Mouse (Mus musculus) midbrain, embryonic 15.5 days (tissue): ENCODE data around the gene Timm8a2. TPM values are rescaled to one million over a fixed set of nuclear protein-coding genes. Genes with fewer than 3 reads are reported as not detected.

Source experiments
- ATAC-seq: fragments of 200-750 bp; cut with Nextera tagmentation; replicated peaks from 2 replicates; pipeline ENCODE4 v1.8.0; 2017; ENCODE audit warnings: moderate TSS enrichment
- H3K27ac ChIP-seq: fragments of 300-500 bp; sonication (generic); 2 replicates; pipeline ENCODE4 v1.5.1; 2015; ENCODE audit warnings: mild to moderate bottlenecking, inconsistent platforms
- H3K27me3 ChIP-seq: fragments of 300-500 bp; sonication (generic); replicated peaks from 2 replicates; pipeline ENCODE4 v1.6.1; 2015; ENCODE audit warnings: inconsistent platforms
- H3K36me3 ChIP-seq: fragments of 300-500 bp; sonication (generic); replicated peaks from 2 replicates; pipeline ENCODE4 v1.6.1; 2015; ENCODE audit warnings: inconsistent platforms
- H3K4me1 ChIP-seq: fragments of 300-500 bp; sonication (generic); 2 replicates; pipeline ENCODE4 v1.6.1; 2015; ENCODE audit warnings: inconsistent platforms
- H3K4me2 ChIP-seq: fragments of 300-500 bp; sonication (generic); 2 replicates; pipeline ENCODE4 v1.6.1; 2015; ENCODE audit warnings: inconsistent platforms, mild to moderate bottlenecking, moderate library complexity
- H3K4me3 ChIP-seq: fragments of 300-500 bp; sonication (generic); 2 replicates; pipeline ENCODE4 v1.5.1; 2015; ENCODE audit warnings: mild to moderate bottlenecking, inconsistent platforms
- H3K9ac ChIP-seq: fragments of 300-500 bp; sonication (generic); 2 replicates; pipeline ENCODE4 v1.6.1; 2015; ENCODE audit warnings: mild to moderate bottlenecking, inconsistent platforms
- H3K9me3 ChIP-seq: fragments of 300-500 bp; sonication (generic); 2 replicates; pipeline ENCODE4 v1.6.1; 2016; ENCODE audit warnings: inconsistent platforms
- WGBS: fragments of 180-500 bp; shearing (Covaris S2); methylation state at CpG from one replicate; pipeline ENCODE4 v1.1.7; 2015; ENCODE audit warnings: mixed read lengths; 5-methylcytosine and 5-hydroxymethylcytosine counted together
- polyA plus RNA-seq: library from polyadenylated mRNA; unstranded; fragments of >200 nt; fragmentation: Nextera tagmentation; extraction: Ambion mirVana; gene quantifications from 2 replicates; pipeline ENCODE4 v1.2.1, GENCODE M21; 2015

Gene Timm8a2
- polyA plus RNA-seq, 1 experiment from 2014 or later, result not detected

- WGBS, result 82% methylated on average over 13 of the region's 13 CpGs
- Histone ChIP-seq H3K27me3 (no peaks in the 10 kb centered on the region), H3K4me3 (no peak overlapping the region)
Measured at GRCm38 (mm10) chr14:122012814-122013213, 21.7 kb upstream of the Timm8a2 start.

GRCm38 (mm10) chr14:122013417-122013951 lies 21.0 kb upstream of the Timm8a2 start:
- Histone ChIP-seq H3K4me3 (no peak overlapping the region), H3K36me3 (no peaks in the 10 kb centered on the region; the same call in 1 of the 2 replicates), H3K27ac (no peak overlapping the region), H3K9ac (no peak overlapping the region), H3K27me3 (no peaks in the 10 kb centered on the region), H3K4me2 (no peak overlapping the region), H3K4me1 (no peaks in the 10 kb centered on the region), H3K9me3 (no peaks in the 10 kb centered on the region)
- no peak for ATAC-seq
- WGBS, result 87% methylated on average over 14 of the region's 14 CpGs

More at GRCm38 (mm10) chr14:122012814-122013213, 21.7 kb upstream of the Timm8a2 start:
- Histone ChIP-seq H3K36me3 (no peaks in the 10 kb centered on the region; the same call in 1 of the 2 replicates), H3K9ac (no peak overlapping the region), H3K4me2 (no peak overlapping the region), H3K27ac (no peak overlapping the region), H3K4me1 (no peaks in the 10 kb centered on the region), H3K9me3 (no peaks in the 10 kb centered on the region)
- ATAC-seq, result no peak

GRCm38 (mm10) chr14:122017958-122018357 lies 16.5 kb upstream of the Timm8a2 start:
- no peak for ATAC-seq
- H3K4me1 ChIP-seq, result no peaks in the 10 kb centered on the region
- H3K27me3 ChIP-seq, result no peaks in the 10 kb centered on the region
- no peaks in the 10 kb centered on the region for H3K9me3 ChIP-seq
- no peak overlapping the region for H3K4me3 ChIP-seq
- 93% methylated on average over 2 of the region's 2 CpGs for WGBS
- H3K36me3 ChIP-seq, result no peaks in the 10 kb centered on the region
- H3K4me2 ChIP-seq, result no peak overlapping the region
- H3K27ac ChIP-seq, result no peak overlapping the region
- no peak overlapping the region for H3K9ac ChIP-seq

GRCm38 (mm10) chr14:122019389-122019788 lies 15.1 kb upstream of the Timm8a2 start:
- H3K36me3 ChIP-seq, result no peaks in the 10 kb centered on the region
- H3K4me2 ChIP-seq, result no peak overlapping the region
- H3K4me1 ChIP-seq, result no peaks in the 10 kb centered on the region
- 99% methylated on average over 2 of the region's 2 CpGs for WGBS
- H3K4me3 ChIP-seq, result no peak overlapping the region
- H3K27ac ChIP-seq, result no peak overlapping the region
- no peaks in the 10 kb centered on the region for H3K27me3 ChIP-seq
- H3K9ac ChIP-seq, result no peak overlapping the region
- H3K9me3 ChIP-seq, result no peaks in the 10 kb centered on the region
- no peak for ATAC-seq

- Histone ChIP-seq H3K4me3 (no peak overlapping the region), H3K9me3 (no peaks in the 10 kb centered on the region), H3K9ac (no peak overlapping the region), H3K27me3 (no peaks in the 10 kb centered on the region), H3K4me2 (no peak overlapping the region), H3K4me1 (no peaks in the 10 kb centered on the region), H3K27ac (no peak overlapping the region), H3K36me3 (no peaks in the 10 kb centered on the region)
- ATAC-seq, result no peak
- 93% methylated on average over 6 of the region's 6 CpGs for WGBS
Measured at GRCm38 (mm10) chr14:122020567-122020966, 13.9 kb upstream of the Timm8a2 start.

- Histone ChIP-seq H3K27ac (no peak overlapping the region), H3K4me1 (no peaks in the 10 kb centered on the region), H3K36me3 (no peaks in the 10 kb centered on the region), H3K9me3 (no peaks in the 10 kb centered on the region), H3K4me2 (no peak overlapping the region), H3K4me3 (no peak overlapping the region), H3K27me3 (no peaks in the 10 kb centered on the region), H3K9ac (no peak overlapping the region)
- 97% methylated on average over 1 of the region's 1 CpGs for WGBS
- ATAC-seq, result no peak
Measured at GRCm38 (mm10) chr14:122023054-122023453, 11.4 kb upstream of the Timm8a2 start.

GRCm38 (mm10) chr14:122023928-122024327 lies 10.5 kb upstream of the Timm8a2 start:
- Histone ChIP-seq H3K9me3 (no peaks in the 10 kb centered on the region), H3K4me2 (no peak overlapping the region), H3K27ac (no peak overlapping the region), H3K27me3 (no peaks in the 10 kb centered on the region), H3K4me1 (no peaks in the 10 kb centered on the region), H3K9ac (no peak overlapping the region), H3K36me3 (no peaks in the 10 kb centered on the region), H3K4me3 (no peak overlapping the region)
- ATAC-seq, result no peak

- H3K9me3 ChIP-seq, result no peaks in the 10 kb centered on the region
- H3K27ac ChIP-seq, result no peak overlapping the region
- no peak overlapping the region for H3K4me2 ChIP-seq
- H3K9ac ChIP-seq, result no peak overlapping the region
- H3K4me3 ChIP-seq, result no peak overlapping the region
- ATAC-seq, result no peak
- WGBS, result 92% methylated on average over 11 of the region's 11 CpGs
- no peaks in the 10 kb centered on the region for H3K27me3 ChIP-seq
- no peaks in the 10 kb centered on the region for H3K4me1 ChIP-seq
- H3K36me3 ChIP-seq, result no peaks in the 10 kb centered on the region
Measured at GRCm38 (mm10) chr14:122028926-122029745, 5.3 kb upstream of the Timm8a2 start.

- Histone ChIP-seq H3K9me3 (no peaks in the 10 kb centered on the region), H3K36me3 (no peaks in the 10 kb centered on the region), H3K9ac (no peak overlapping the region), H3K4me1 (no peaks in the 10 kb centered on the region), H3K4me3 (no peak overlapping the region), H3K27me3 (no peaks in the 10 kb centered on the region), H3K4me2 (no peak overlapping the region), H3K27ac (no peak overlapping the region)
- no peak for ATAC-seq
- 86% methylated on average over 4 of the region's 4 CpGs for WGBS
Measured at GRCm38 (mm10) chr14:122029851-122030250, 4.6 kb upstream of the Timm8a2 start.

- H3K27ac ChIP-seq, result no peak overlapping the region
- no peaks in the 10 kb centered on the region for H3K27me3 ChIP-seq
- no peaks in the 10 kb centered on the region for H3K4me1 ChIP-seq
- no peaks in the 10 kb centered on the region for H3K36me3 ChIP-seq
- no peak overlapping the region for H3K9ac ChIP-seq
- H3K9me3 ChIP-seq, result no peaks in the 10 kb centered on the region
- no peak overlapping the region for H3K4me3 ChIP-seq
- WGBS, result 81% methylated on average over 2 of the region's 2 CpGs
- H3K4me2 ChIP-seq, result no peak overlapping the region
- no peak for ATAC-seq
Measured at GRCm38 (mm10) chr14:122032045-122032444, 2.4 kb upstream of the Timm8a2 start.

GRCm38 (mm10) chr14:122035181-122035580 lies 707 bp downstream of the Timm8a2 start:
- WGBS, result 95% methylated on average over 1 of the region's 1 CpGs
- H3K4me3 ChIP-seq, result no peak overlapping the region

GRCm38 (mm10) chr14:122035860-122036259 lies 1.4 kb downstream of the Timm8a2 start:
- no peak overlapping the region for H3K4me2 ChIP-seq
- H3K9ac ChIP-seq, result no peak overlapping the region
- ATAC-seq, result no peak
- H3K27me3 ChIP-seq, result no peaks in the 10 kb centered on the region
- no peak overlapping the region for H3K4me3 ChIP-seq
- H3K27ac ChIP-seq, result no peak overlapping the region
- no peaks in the 10 kb centered on the region for H3K4me1 ChIP-seq
- no peaks in the 10 kb centered on the region for H3K9me3 ChIP-seq
- no peaks in the 10 kb centered on the region for H3K36me3 ChIP-seq
- WGBS, result 97% methylated on average over 2 of the region's 2 CpGs

More at GRCm38 (mm10) chr14:122035181-122035580, 707 bp downstream of the Timm8a2 start:
- Histone ChIP-seq H3K4me1 (no peaks in the 10 kb centered on the region), H3K9ac (no peak overlapping the region), H3K4me2 (no peak overlapping the region), H3K27me3 (no peaks in the 10 kb centered on the region), H3K27ac (no peak overlapping the region), H3K36me3 (no peaks in the 10 kb centered on the region), H3K9me3 (no peaks in the 10 kb centered on the region)
- ATAC-seq, result no peak
